Mouse (Mus musculus): ENCODE data around the gene Gm3625.

GRCm38 (mm10) chr12:4606625-4607024 lies 13.9 kb upstream of the Gm3625 start:
- TF ChIP-seq CTCF (IDR thresholded peaks at IDR 0.05; ENCODE audit: low read depth, low read length) (no peak), EP300 (IDR thresholded peaks at IDR 0.05; ENCODE audit: insufficient read depth, low read depth, low read length) (no peak), POLR2A (IDR thresholded peaks at IDR 0.05; ENCODE audit: insufficient read depth, low read length) (no peak)
